Mouse (Mus musculus) neural tube, embryonic 13.5 days (tissue): ENCODE measurements around the gene Lao1. TPM values are rescaled to one million over a fixed set of nuclear protein-coding genes. Genes with fewer than 3 reads are reported as not detected.

Source experiments
- ATAC-seq: fragments of 200-750 bp; cut with Nextera tagmentation; 2 replicates; pipeline ENCODE4 v1.8.0; 2017; ENCODE audit warnings: low read depth, mild to moderate bottlenecking, moderate TSS enrichment, moderate library complexity
- H3K27ac ChIP-seq: fragments of 300-500 bp; sonication (generic); replicated peaks from 2 replicates; pipeline ENCODE4 v1.5.1; 2015; ENCODE audit warnings: moderate library complexity, mild to moderate bottlenecking, inconsistent platforms
- H3K27me3 ChIP-seq: fragments of 300-500 bp; sonication (generic); 2 replicates; pipeline ENCODE4 v1.6.1; 2015; ENCODE audit warnings: mild to moderate bottlenecking, inconsistent platforms
- H3K36me3 ChIP-seq: fragments of 300-500 bp; sonication (generic); 2 replicates; pipeline ENCODE4 v1.6.1; 2015; ENCODE audit warnings: mild to moderate bottlenecking, inconsistent platforms
- H3K4me1 ChIP-seq: fragments of 300-500 bp; sonication (generic); replicated peaks from 2 replicates; pipeline ENCODE4 v1.6.1; 2015; ENCODE audit warnings: inconsistent platforms
- H3K4me2 ChIP-seq: fragments of 300-500 bp; sonication (generic); 2 replicates; pipeline ENCODE4 v1.6.1; 2015; ENCODE audit warnings: inconsistent platforms, mild to moderate bottlenecking, moderate library complexity
- H3K4me3 ChIP-seq: fragments of 300-500 bp; sonication (generic); 2 replicates; pipeline ENCODE4 v1.5.1; 2015; ENCODE audit warnings: mild to moderate bottlenecking, inconsistent platforms
- H3K9ac ChIP-seq: fragments of 300-500 bp; sonication (generic); 2 replicates; pipeline ENCODE4 v1.6.1; 2015; ENCODE audit warnings: moderate library complexity, mild to moderate bottlenecking, inconsistent platforms
- H3K9me3 ChIP-seq: fragments of 300-500 bp; sonication (generic); 2 replicates; pipeline ENCODE4 v1.6.1; 2016; ENCODE audit warnings: inconsistent platforms
- WGBS: fragments of 180-500 bp; shearing (Covaris S2); methylation state at CpG from one replicate; pipeline ENCODE4 v1.1.7; 2015; 5-methylcytosine and 5-hydroxymethylcytosine counted together
- polyA plus RNA-seq: library from polyadenylated mRNA; unstranded; fragments of >200 nt; fragmentation: Nextera tagmentation; extraction: Ambion mirVana; gene quantifications from 2 replicates; pipeline ENCODE4 v1.2.1, GENCODE M21; 2015

Gene Lao1
- polyA plus RNA-seq, 1 experiment from 2014 or later: not detected

DNA sequence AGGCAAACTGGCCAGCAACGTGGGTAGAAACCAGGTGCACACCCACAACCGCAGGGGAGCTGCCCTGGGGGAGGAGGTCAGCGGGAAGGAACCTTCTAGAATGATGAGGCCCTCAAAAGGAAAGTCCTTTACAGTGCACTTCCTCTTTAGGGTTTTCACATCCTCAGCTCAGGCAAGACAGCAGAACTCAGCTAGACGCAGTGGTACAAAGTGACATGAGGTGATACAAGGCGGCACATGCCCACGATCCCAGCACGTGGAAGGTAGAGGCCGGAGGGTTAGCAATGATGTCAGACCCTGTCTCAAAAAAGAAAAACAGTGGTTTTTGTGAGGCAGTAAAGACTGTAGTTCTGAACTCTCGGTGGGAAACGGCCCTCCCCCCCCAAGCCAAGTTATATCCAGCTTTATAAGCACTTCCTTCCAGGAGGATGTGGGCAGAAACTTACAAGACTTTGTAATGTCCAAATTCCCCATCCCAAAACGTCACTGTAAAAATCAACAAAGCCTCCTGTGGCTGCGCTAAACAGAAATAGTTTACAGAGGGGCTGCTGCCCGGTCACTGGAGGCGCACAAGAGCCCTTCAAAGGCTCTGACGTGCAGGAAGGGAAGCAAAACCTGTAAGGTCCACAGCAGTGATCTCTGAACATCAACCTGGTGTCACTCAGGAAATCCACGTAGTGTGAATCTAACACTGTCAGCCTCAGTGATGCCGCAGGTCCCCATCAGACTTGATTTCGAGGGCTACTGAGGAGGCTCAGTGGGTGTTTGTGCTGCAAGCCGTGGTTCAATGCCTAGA lies 38.5 kb downstream of the Lao1 start:
- no peaks in the 10 kb centered on the region for H3K27me3 ChIP-seq
- no peaks in the 10 kb centered on the region for H3K36me3 ChIP-seq
- ATAC-seq: no peak
- H3K4me1 ChIP-seq: no peaks in the 10 kb centered on the region
- H3K27ac ChIP-seq: no peak overlapping the region
- no peak overlapping the region for H3K4me2 ChIP-seq
- no peak overlapping the region for H3K4me3 ChIP-seq
- H3K9ac ChIP-seq: no peak overlapping the region
- WGBS: 66% methylated on average over 19 of the region's 19 CpGs
- H3K9me3 ChIP-seq: 0 out of 2 replicates have a peak, but pooled peaks cover 4% of the 10 kb centered on the region

DNA sequence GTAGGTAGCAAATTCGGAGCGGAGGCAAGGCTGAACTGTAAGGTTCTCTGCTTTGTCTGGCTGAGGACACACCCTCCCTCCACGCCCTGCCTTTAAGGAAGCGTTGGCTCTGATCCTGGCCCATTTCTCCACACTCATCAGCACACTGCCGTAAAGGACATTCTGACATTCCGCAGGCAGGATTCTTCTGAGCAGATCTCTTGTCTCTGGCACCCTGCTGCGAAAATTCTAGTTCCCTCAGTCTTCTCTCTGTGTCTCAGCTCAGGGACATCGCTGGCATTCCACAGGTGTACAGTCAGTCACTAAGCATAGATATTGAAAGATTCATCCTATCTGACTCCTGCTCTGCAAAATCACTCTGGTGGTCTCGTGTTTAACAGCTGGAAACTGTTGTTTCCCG lies 40.3 kb downstream of the Lao1 start:
- Histone ChIP-seq H3K27me3 (no peaks in the 10 kb centered on the region), H3K4me3 (no peak overlapping the region), H3K9ac (no peak overlapping the region), H3K27ac (no peak overlapping the region), H3K4me1 (no peaks in the 10 kb centered on the region), H3K9me3 (no peaks in the 10 kb centered on the region), H3K4me2 (no peak overlapping the region), H3K36me3 (no peaks in the 10 kb centered on the region)
- WGBS: 54% methylated on average over 10 of the region's 10 CpGs
- ATAC-seq: no peak

DNA sequence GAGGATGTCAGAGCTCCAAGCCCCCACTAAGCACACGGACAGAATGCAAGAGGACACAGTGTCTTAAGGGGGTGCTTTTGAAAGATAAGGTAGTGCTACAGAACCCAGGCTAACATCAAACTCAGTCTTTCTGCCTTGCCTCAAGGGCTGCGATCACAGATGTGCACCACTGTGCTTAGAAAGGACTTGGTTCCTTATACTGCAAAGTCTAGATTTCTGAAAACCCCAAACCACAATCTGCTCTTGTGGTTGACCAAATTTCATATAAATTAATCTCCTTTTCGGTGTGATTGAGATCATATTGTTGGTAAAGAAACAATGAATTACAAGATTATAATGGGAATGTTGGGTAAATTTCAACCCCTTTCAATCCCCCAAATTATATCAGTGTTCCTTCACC lies 41.1 kb downstream of the Lao1 start:
- H3K27ac ChIP-seq: no peak overlapping the region
- no peak overlapping the region for H3K4me3 ChIP-seq
- H3K4me1 ChIP-seq: no peaks in the 10 kb centered on the region
- 77% methylated on average over 3 of the region's 3 CpGs for WGBS
- no peaks in the 10 kb centered on the region for H3K9me3 ChIP-seq
- no peak overlapping the region for H3K9ac ChIP-seq
- no peaks in the 10 kb centered on the region for H3K27me3 ChIP-seq
- H3K36me3 ChIP-seq: no peaks in the 10 kb centered on the region
- no peak overlapping the region for H3K4me2 ChIP-seq
- no peak for ATAC-seq

DNA sequence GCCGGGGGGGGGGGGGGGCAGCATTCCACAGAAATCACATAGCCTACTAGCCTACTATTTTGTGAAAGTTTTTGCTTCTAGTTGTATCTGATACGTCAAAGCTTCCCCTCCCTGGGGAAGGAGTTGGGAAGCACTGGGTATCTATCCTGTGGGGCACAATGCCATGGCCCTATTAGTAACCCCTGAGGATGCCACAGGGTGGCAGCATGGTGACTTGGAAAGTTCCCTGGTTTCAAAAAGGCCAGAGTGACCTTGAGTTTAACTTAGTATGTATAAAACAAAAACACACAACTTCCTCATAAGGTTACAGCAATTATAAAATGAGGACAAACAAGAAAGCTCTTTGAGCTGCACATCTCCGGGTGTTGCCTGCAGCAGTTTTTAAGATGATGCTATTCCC lies 42.8 kb downstream of the Lao1 start:
- no peak overlapping the region for H3K27ac ChIP-seq
- no peaks in the 10 kb centered on the region for H3K9me3 ChIP-seq
- no peaks in the 10 kb centered on the region for H3K36me3 ChIP-seq
- no peak overlapping the region for H3K4me2 ChIP-seq
- no peak overlapping the region for H3K9ac ChIP-seq
- no peaks in the 10 kb centered on the region for H3K27me3 ChIP-seq
- H3K4me1 ChIP-seq: peaks cover 6% of the 10 kb centered on the region
- H3K4me3 ChIP-seq: no peak overlapping the region
- ATAC-seq: no peak
- 67% methylated on average over 3 of the region's 3 CpGs for WGBS

DNA sequence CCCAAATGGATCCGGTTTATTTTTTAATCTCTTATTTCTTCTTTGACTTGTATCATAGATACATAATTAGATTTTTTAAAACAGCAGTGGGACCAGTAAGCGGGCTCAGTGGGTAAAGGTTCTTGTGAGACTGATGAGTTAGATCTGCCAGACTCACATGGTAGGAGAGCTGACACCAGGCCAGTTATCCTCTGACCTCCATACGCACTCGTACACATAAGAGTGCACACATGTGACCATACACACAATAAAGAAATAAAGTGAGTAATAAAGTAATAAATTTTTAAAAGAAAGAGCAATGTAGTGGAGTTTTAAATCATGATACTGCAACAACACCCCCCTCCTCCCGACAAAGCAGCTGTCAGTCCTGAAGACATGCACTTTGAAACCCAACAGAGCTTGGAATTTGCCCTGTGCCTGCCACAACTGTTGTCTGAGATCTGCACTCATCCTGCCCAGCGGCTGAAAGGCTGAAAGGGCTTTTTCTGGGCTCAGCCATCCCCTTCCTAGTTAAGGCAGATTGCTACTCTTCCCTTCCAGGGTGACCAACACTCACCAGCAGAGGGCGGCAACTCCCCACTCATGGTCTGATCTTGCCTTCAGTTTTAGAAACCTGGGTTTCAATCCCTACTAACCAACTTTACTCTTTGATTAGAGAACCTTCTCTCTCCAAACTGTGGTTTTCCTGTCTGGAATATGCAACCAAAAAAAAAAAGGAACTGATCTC lies 43.4 kb downstream of the Lao1 start:
- no peak overlapping the region for H3K27ac ChIP-seq
- H3K4me3 ChIP-seq: no peak overlapping the region
- no peak overlapping the region for H3K4me2 ChIP-seq
- H3K9me3 ChIP-seq: no peaks in the 10 kb centered on the region
- H3K4me1 ChIP-seq: peaks cover 6% of the 10 kb centered on the region
- no peak overlapping the region for H3K9ac ChIP-seq
- ATAC-seq: peak; percentile 47; the same call in 1 of the 2 replicates
- no peaks in the 10 kb centered on the region for H3K27me3 ChIP-seq
- no peaks in the 10 kb centered on the region for H3K36me3 ChIP-seq
- 29% methylated on average over 7 of the region's 7 CpGs for WGBS

DNA sequence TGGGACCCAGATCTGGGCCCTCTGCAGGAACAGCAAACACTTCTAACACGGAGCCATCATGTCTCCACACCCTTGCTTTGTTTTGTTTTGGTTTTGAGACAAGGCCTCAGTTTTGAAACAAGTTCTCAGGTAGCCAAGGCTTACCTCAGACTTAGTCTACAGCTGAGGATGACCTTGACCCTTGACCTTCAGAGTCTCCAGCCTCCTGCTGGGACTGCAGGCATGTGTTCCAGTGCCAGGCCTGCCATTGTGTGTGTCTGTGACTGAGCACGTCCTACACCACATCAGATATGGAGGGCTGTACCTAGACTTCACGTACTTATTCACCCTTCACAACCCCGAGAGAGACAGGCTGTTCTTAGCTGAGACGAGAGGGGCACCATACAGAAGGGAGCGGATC lies 46.2 kb downstream of the Lao1 start:
- 80% methylated on average over 6 of the region's 6 CpGs for WGBS
- no peak for ATAC-seq

DNA sequence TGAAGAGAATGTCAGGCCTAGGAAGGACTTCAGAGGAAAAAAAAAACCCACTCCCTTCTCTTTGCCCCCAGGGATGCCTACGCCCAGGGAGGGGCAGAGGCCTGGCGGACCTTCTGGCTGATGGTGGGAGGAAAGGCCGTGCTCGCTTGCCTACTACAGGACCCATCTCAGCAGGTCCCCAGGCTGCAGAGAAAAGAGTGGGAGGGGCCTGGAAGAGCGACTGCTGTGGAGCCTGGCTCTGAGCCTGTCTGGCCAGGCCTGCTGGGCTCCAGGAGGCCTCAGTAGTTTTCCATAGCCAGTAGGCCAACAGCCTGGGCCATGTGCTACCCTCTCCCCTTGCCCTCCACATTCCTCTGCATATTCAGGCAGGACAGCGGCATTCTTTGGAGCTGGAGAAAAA lies 47.1 kb downstream of the Lao1 start:
- Histone ChIP-seq H3K4me3 (no peak overlapping the region), H3K4me1 (peaks cover 6% of the 10 kb centered on the region), H3K27me3 (no peaks in the 10 kb centered on the region), H3K4me2 (no peak overlapping the region), H3K9ac (no peak overlapping the region), H3K27ac (no peak overlapping the region), H3K9me3 (no peaks in the 10 kb centered on the region), H3K36me3 (no peaks in the 10 kb centered on the region)
- no peak for ATAC-seq
- 31% methylated on average over 6 of the region's 6 CpGs for WGBS

More for the DNA sequence above, 46.2 kb downstream of the Lao1 start:
- no peaks in the 10 kb centered on the region for H3K36me3 ChIP-seq
- no peak overlapping the region for H3K4me2 ChIP-seq
- H3K9ac ChIP-seq: no peak overlapping the region
- peaks cover 6% of the 10 kb centered on the region for H3K4me1 ChIP-seq
- no peak overlapping the region for H3K27ac ChIP-seq
- no peak overlapping the region for H3K4me3 ChIP-seq
- no peaks in the 10 kb centered on the region for H3K9me3 ChIP-seq
- H3K27me3 ChIP-seq: no peaks in the 10 kb centered on the region

DNA sequence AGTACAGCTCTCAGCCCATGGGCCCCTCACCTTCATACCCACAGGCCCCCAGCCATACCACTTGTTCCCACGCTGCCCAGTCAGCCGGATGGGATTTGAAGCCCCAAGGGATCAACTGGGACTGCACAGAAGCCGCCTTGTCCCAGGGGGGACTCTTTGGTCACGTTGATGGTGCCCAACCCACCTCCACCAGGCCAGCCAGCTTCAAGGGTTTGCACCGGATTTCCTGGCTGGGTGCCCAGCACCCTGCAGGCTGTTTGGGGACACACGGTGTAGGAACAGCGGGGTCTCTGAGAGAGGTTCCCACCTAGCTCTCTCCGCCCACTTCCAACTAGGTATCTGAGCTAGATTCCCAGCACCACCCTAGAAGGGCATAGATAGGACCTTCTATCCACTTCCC lies 48.4 kb downstream of the Lao1 start:
- no peak overlapping the region for H3K27ac ChIP-seq
- no peaks in the 10 kb centered on the region for H3K9me3 ChIP-seq
- peaks cover 6% of the 10 kb centered on the region for H3K4me1 ChIP-seq
- ATAC-seq: no peak
- no peaks in the 10 kb centered on the region for H3K36me3 ChIP-seq
- H3K9ac ChIP-seq: no peak overlapping the region
- H3K4me2 ChIP-seq: no peak overlapping the region
- H3K4me3 ChIP-seq: no peak overlapping the region
- WGBS: 79% methylated on average over 8 of the region's 8 CpGs
- H3K27me3 ChIP-seq: no peaks in the 10 kb centered on the region

DNA sequence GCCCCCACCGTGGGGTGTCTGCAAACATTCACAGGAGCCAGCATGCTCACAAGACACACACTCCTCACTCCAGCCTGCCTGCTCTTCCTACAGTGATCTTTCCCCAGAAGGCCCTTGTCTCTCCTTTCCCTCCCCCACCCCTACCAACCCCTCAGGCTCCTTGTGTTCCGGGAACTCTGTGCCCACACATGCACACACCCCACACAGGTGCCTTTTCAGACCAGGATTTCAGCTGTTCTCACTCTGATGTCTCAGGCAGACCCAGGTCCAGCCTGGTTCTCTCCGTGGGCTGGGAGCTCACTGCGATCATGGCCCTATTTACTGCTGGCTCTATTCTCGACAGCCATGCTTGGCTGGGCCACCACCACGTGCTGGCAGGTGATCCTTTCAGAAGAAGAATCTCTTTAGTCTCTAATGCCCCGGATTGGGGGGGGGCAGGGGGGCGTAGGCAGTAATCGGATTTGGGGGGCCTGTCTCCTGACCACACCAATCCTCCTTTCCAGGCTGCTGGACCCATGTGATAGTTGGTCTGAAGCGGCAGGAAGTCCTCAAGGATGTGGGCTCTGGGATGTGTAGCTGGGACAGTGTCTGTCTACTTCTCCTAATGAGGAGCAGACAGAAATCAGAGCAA lies 49.8 kb downstream of the Lao1 start:
- Histone ChIP-seq H3K27me3 (no peaks in the 10 kb centered on the region), H3K9ac (no peak overlapping the region), H3K4me1 (peaks cover 6% of the 10 kb centered on the region), H3K4me2 (no peak overlapping the region), H3K4me3 (no peak overlapping the region), H3K9me3 (no peaks in the 10 kb centered on the region), H3K27ac (no peak overlapping the region), H3K36me3 (no peaks in the 10 kb centered on the region)
- no peak for ATAC-seq
- 66% methylated on average over 10 of the region's 10 CpGs for WGBS

DNA sequence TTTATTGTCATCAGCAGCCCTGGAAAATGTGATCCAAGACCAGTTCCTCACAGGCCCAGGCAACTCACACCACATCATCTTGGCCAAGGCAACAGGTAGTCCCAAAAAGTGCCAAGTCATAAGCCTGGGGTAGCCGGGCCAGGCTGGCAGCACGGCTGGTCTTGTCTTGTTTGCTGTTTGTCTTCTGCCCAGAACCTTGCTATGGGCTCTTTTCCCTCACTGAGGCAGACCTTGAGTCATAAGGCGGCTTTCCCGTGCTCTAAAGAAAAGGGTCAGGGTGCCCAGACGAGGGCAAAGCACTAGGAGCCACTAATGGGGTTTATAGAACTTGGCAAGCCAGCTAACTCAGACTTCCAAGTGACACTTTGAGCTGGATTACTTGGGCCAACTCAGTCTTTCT lies 51.7 kb downstream of the Lao1 start:
- Histone ChIP-seq H3K9me3 (no peaks in the 10 kb centered on the region), H3K4me1 (peaks cover 6% of the 10 kb centered on the region), H3K27me3 (no peaks in the 10 kb centered on the region), H3K4me2 (no peak overlapping the region), H3K9ac (no peak overlapping the region), H3K36me3 (no peaks in the 10 kb centered on the region), H3K27ac (no peak overlapping the region), H3K4me3 (no peak overlapping the region)
- 90% methylated on average over 5 of the region's 5 CpGs for WGBS
- no peak for ATAC-seq

DNA sequence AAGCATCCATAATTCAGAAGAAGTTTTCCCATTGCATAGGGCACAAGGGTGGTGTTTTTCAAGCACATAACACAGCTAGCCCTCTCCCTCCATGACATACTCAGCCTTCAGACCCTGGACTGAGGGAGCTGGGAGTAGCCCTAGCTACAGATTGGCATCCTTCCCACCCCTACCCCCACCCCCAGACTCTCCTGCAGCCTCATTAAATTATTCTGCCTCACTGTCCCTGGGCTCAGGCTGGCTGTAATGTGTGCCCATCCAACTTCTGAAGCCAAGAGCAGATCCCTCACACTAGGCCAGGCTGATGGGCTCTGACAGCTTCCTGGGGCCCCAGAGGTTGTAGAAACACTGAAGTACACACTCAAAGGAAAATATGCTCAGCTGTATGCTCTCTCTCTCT lies 53.6 kb downstream of the Lao1 start:
- Histone ChIP-seq H3K4me1 (peaks cover 13% of the 10 kb centered on the region), H3K36me3 (no peaks in the 10 kb centered on the region), H3K27ac (no peak overlapping the region), H3K9me3 (no peaks in the 10 kb centered on the region), H3K27me3 (no peaks in the 10 kb centered on the region), H3K4me3 (no peak overlapping the region), H3K4me2 (no peak overlapping the region), H3K9ac (no peak overlapping the region)
- ATAC-seq: no peak

DNA sequence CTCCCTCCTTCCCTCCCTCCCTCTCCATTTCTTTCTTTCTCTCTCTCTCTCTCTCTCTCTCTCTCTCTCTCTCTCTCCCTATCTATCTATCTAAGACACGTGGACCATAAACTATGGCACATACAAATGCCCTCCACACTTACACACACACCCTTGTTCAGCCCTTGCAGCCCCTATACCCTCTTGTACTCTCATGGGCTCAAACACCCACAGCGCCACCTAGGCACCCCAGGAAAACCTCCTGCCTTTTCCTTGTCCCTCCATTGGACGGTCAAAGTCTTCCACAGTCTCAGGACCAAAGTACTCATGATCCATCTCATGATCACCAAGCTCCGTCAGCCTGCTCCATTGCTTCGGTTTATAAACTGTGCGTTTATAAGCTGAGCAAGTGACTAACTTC lies 54.2 kb downstream of the Lao1 start:
- ATAC-seq: no peak
- Histone ChIP-seq H3K4me3 (no peak overlapping the region), H3K27me3 (no peaks in the 10 kb centered on the region), H3K9me3 (no peaks in the 10 kb centered on the region), H3K4me2 (no peak overlapping the region), H3K36me3 (no peaks in the 10 kb centered on the region), H3K27ac (no peak overlapping the region), H3K4me1 (peaks cover 13% of the 10 kb centered on the region), H3K9ac (no peak overlapping the region)
- WGBS: 64% methylated on average over 6 of the region's 6 CpGs
